Mouse (Mus musculus): ENCODE results near the gene Car9. TPM values are rescaled to one million over a fixed set of nuclear protein-coding genes. Genes with fewer than 3 reads are reported as not detected.
"Not testable (repeated sequence)": the region's sequence is repeated elsewhere in the genome, so short reads cannot be mapped to it uniquely, and the experiment has no call there.

Gene Car9
- total RNA-seq, 2 experiments from 2014 or later: 0.83 to 0.84 TPM

DNA sequence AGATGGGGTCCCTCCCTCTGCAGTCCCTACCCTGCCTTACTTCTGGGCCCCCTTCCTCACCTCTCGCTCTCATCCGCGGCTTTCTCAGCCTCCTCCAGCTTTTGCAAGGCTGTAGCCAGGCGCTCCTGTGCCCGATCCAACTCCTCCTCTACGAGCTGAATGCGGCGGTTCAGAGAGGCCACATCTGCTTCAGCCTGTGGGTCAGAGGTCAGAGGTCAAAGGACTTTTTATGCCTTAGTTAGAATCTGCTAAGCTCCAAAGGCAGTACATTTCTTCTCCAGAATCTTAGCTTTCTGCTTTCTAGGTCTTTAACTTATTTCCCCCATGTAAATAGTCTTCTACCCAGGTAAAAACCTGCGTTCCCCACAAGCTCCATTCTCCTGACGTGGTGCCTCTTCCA is 12.8 kb downstream of the Car9 start:
- no peak for DNase-seq
- intact Hi-C loops (cut with DNase I): no loop called here

DNA sequence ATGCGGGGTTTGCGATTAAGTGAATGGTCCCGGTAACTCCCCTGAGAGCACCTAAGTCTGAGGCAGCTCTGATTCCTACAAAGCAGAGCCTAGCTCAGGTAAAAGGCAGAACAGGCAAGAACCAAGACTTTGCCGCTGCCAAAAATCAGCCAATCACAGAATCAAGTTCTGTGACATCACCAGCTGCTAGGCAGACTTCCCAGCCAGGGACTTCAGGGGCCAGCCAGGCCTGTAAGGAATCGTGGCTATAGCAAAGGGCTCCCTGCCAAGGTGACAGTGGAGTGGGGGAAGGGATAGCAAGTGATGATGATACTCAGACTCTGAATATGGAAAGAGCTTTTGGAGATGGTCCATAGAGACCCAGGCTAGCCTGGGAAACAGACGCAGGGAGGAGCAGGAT is 13.2 kb downstream of the Car9 start:
- DNase-seq: peak; percentile 90
- intact Hi-C loops (cut with DNase I): no loop called here

DNA sequence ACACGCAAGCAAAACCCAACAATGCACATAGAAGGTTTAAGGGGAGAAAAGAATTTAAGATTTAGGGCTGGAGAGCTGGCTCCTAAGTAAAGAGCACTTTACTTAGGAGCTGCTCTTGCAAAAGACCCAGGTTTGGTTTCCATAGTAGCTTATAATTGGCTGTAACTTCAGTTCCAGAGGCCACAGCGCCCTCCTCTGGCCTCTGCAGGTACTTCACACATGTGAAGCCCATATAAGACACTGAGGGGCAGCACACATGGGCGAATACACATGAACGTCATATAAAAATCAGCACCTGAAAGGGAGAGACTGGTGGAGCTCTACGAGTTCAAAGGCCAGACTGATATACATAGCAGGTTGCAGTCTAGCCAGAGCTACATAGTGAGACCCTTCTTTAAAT is 21.1 kb downstream of the Car9 start:
- DNase-seq: no peak
- intact Hi-C loops (cut with DNase I): no loop called here

DNA sequence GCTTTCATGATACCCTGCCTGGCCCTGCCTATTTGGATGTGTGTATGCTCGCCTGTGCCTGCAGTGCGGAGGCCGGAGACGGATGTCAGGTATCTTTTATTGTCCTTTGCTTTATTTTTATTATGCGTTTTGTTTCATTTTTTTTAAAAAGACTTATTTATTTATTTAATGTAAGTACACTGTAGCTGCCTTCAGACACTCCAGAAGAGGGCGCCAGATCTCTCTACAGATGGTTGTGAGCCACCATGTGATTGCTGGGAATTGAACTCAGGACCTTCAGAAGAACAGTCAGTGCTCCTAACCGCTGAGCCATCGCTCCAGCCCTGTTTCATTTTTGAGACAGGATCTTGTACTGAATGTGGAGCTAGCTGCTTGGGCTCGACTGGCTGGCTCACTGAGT is 21.7 kb downstream of the Car9 start:
- intact Hi-C loops (cut with DNase I): no loop called here
- no peak for DNase-seq

DNA sequence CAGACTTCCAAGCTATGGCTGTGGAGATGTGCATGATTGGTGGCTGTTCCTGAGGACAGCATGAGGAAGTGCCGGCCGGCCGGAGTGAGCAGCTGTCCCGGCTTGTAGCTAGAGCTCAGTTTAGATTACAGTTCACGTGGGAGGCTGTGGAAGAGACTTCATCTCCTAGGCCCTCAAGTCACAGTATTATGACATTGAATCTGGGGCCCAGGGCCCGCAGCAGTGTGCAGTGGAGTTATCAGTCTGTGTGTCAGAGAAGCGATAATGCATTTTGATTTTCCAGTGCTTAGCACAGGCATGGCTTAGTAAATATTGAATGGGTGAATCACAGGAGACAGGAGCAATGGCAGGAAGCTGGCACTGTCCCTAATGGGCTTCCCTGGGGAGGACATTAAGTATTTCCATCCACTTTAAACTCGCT is 23.3 kb downstream of the Car9 start:
- no peak for DNase-seq
- intact Hi-C loops (cut with DNase I): no loop called here

DNA sequence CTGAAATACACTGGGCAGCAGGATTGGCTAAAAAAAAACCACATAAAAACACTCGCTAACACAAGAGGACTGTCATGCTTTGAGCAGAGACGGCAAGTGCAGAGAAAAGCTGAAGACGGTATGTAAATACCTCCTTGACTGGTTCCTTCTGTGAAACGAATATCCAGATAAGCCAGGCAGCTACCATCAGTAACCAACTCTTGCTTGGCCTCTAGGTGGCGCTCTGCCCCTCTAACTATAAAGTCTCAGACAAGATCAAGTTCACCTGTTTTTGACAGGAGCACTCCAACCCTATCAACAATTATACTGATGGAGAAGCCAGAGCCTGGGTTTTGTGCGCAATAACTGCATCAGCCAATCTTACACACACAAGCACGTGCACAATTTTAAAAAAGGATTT is 23.8 kb downstream of the Car9 start:
- intact Hi-C loops (cut with DNase I): no loop called here
- DNase-seq: peak; percentile 71

DNA sequence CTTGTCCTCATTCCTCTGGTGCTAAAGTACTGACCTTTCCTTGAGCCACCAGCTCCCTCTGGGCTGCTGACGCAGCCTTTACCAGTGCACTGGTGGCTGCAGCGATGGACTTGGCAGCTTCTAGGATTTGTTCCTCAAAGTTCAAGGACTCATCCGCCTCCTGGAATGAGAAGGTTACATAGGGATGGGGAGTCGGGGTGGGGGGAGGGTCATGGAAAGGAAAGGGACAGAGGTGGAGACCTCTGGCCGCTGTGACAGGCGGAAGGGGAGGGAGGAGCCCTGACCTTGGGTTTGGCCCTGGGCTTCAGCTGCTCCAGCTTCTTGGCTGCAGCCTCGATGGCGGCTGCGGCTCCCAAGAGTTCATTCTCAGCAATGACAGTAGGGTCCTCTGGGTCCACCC is 26.5 kb downstream of the Car9 start:
- intact Hi-C loops (cut with DNase I): no loop called here

DNA sequence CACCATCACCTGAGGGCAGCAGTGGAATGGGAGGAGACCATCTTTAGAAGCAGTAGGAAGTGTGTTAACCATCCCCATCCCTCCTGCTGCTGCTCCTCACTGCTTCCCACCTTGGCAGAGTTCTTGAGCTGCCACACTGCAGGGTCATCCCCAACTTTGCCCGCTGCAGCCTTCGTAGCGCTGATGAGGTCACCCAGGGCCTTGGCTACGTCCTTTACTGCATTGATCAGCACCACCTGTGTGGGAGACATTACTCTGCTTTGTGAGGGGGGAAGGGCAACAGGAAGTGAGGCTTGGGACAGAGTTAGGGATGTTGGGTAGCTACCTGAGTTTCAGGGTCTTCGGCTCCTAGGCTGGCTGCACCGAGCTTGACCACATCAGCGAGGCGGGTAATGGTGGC is 28.9 kb downstream of the Car9 start:
- intact Hi-C loops (cut with DNase I): no loop called here
- no peak for DNase-seq

More for the DNA sequence above, 26.5 kb downstream of the Car9 start:
- no peak for DNase-seq

DNA sequence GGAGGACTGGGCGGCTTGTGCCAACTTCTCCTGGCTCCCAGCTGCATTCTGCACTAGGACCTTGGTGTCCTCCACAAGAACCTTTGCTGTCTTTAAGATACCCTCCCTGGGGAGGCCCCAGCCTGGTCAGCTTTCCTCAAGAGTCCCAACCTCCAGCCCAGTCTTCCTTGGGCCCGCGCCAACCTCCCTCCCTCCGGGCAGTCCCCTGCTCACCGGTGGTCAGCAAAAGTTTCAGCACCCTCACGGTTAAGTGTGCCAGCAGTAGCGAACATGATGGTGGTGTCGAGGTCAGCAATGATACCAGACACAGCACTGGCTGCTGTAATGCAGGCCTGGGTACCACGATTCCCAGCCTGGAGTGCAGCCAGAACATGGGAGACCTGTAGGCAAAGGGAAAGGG is 29.3 kb downstream of the Car9 start:
- intact Hi-C loops (cut with DNase I): no loop called here
- DNase-seq: no peak

DNA sequence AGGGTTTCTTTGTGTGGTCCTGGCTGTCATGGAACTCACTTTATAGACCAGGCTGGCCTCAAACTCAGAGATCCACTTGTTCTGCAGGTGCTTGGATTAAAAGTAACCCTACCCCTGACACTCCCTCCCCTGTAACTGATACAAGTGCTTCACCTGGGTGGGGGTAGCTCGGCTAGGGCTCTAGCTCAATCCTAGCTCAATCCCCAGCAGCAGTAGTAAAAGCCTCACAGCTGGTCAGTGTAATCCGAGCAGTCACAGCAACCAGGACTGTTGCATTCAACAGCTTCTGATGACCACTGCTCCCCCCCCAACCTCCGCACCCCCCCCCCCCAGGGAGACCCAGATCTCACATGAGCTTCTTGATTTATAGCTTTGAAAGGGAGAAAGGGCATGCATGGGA is 35.3 kb downstream of the Car9 start:
- intact Hi-C loops (cut with DNase I): no loop called here
- DNase-seq: no peak

DNA sequence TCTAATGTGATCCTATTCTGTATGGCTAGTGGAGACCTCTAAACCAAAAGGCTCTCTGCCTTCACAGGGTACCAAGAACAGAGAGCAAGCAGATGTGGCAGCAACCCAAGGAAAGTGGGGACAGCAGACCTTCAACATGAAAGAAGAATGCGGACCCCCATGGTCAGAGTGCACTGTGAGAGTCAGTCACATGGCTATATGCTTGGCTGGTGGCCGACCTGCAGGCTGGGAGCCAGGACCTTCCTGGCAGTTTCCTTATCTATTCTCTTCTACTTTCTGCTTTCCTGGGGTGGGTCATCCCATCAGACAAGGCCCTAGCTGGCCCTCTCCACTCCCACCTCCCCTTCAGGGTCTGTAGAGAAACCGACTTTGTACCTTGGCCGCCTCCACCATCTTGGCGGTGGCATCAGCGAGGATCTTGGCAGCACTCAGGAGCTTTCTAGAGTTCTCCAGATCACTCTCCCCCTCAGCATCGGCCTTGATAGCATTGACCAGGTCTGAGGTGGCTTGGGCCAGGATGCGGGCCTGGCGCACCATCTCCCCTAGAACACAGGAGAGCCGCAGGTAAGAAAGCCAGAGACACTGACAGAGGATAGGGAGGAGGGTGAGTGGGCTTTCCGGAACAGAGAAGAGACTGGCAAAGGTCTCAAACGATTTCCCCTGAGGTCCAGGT is 39.7 kb downstream of the Car9 start:
- intact Hi-C loops (cut with DNase I): no loop called here

DNA sequence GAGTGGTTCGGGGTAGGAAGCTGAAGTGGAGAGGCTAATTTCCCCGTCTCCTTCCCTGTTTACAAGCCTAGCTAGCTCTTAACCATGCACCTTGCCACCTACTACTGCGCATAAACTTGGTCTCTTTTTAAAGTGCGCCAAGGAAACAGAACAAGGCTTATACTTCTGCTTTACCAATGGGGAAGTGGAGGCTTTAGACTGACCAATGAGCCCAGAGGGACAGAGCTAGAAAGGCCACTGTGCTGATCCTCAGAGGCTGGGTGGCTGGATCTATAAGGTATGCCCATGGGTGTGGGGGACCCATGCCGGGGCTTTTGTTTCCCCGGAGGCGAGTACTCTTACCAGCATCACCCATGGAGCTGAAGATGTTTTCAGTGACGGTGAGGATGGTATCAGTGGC is 40.4 kb downstream of the Car9 start:
- no peak for DNase-seq
- intact Hi-C loops (cut with DNase I): no loop called here

More for the DNA sequence above, 39.7 kb downstream of the Car9 start:
- no peak for DNase-seq

DNA sequence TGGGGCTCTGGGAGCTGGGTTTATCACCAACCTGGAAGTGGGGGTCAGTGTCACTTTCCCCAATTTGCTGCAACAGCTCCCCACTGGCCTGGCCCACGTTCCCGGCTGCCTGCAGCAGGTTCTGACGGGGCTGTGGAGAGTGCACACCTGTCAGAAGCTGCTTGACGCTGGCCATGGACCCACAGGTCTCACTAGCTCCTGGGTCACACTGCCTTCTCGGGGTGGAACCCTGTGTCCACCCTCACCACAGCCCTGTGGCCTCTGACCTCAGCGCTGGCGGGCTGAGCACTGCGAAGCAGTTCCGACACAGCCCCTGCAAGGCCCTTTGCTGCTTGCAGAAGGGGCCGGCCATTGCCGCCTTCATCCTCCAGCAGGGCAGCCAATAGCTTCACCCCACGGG is 42.3 kb downstream of the Car9 start:
- DNase-seq: no peak
- intact Hi-C loops (cut with DNase I): no loop called here

DNA sequence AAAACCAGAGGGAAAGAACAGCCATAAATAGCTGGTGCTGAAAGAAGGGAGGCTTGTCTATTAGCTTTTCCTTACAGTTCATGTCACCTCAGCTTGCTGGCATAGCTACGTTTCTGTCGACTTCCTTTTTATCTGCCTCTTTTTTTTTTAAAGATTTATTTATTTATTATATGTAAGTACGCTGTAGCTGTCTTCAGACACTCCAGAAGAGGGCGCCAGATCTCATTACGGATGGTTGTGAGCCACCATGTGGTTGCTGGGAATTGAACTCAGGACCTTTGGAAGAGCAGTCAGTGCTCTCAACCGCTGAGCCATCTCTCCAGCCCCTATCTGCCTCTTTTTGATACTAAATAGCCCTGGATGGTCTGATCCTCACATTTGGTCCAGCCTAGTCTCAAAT is 45.1 kb downstream of the Car9 start:
- intact Hi-C loops (cut with DNase I); DNase-seq: not testable (repeated sequence)

DNA sequence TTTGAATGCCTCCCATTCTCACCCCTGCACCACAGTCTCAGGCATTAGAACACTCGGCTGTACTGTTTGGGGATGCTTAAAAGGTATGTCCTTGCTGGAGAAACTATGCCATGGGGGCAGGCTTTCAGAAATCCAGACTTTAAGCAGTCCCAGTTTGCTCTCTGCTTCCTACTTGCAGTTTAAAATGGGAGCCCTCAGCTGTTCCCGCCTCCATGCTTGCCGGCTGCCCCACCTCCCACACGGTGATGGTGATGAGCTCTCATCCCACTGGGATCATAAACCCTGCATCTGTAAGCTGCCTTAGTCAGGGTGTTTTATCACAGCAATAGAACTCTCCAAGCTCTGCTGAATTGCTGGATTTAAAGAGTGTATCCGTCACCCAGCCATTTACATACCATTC is 45.7 kb downstream of the Car9 start:
- intact Hi-C loops (cut with DNase I): no loop called here
- no peak for DNase-seq

DNA sequence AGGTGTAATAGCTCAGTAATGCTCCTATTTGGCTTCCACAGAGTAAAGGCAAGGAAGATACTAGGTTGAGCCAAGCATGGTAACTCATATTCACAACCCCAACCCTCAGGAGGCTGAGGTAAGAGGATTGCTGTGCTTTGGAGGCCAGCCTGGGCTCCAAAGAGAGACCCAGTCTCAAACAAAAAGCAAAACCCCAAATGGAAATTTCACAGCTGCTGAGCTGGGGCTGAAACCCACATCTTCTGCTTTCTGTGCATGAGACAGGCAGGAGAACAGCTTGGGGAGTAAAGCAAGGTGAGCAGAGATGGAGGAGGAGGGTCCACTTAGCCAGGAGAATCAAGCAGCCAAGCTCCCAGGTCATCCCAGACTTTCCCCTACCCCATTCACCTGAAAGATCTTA is 47.1 kb downstream of the Car9 start:
- DNase-seq: no peak
- intact Hi-C loops (cut with DNase I): no loop called here

DNA sequence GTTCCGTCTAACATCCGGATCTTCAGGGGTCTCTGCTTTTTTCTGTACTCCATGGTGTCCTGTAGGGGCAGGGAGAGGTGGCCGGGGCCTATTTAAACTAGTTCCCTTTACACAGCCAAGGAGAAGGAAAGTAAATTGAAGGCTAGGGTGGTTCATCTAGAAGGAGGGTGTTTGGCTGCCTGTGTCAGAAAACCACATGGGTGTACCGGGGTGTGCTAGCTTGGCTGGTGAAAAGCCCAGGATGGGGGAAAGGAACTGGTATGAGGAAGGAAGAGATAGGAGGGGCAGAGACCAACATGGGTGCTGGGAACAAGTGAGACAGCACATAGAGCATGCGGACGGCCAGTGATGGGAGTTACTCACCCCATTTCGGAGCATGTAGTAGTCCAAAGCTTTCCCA is 49.2 kb downstream of the Car9 start:
- DNase-seq: no peak
- intact Hi-C loops (cut with DNase I): no loop called here

DNA sequence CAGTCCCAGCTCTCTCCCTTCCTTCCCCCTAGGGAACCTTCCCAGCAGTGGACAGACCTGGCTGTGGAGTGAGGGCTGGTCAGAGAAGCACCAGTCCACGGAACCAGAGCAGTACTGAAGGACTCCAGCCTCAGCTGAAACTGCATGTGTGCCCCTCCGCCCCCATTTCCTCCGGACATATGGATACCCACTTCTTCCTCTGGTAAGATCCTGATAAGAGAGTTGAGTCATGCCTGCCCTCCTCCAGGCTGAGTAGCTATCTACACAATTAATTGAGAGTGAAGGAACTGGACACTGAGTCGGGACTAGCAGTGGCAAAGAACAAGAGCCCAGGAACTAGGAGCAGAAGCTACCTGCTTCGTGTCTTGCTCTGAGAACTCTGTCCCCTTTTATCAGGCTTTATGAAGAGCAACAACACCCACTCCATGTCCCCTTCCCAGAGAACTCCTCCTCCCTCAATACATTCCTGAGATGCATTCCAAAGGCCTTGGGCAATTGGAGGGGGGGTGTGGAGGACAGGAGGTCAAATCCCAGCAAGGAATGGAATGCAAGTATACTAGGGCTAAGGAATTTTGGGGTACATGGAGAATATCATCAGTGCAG is 51.4 kb downstream of the Car9 start:
- no peak for DNase-seq
- intact Hi-C loops (cut with DNase I): no loop called here

DNA sequence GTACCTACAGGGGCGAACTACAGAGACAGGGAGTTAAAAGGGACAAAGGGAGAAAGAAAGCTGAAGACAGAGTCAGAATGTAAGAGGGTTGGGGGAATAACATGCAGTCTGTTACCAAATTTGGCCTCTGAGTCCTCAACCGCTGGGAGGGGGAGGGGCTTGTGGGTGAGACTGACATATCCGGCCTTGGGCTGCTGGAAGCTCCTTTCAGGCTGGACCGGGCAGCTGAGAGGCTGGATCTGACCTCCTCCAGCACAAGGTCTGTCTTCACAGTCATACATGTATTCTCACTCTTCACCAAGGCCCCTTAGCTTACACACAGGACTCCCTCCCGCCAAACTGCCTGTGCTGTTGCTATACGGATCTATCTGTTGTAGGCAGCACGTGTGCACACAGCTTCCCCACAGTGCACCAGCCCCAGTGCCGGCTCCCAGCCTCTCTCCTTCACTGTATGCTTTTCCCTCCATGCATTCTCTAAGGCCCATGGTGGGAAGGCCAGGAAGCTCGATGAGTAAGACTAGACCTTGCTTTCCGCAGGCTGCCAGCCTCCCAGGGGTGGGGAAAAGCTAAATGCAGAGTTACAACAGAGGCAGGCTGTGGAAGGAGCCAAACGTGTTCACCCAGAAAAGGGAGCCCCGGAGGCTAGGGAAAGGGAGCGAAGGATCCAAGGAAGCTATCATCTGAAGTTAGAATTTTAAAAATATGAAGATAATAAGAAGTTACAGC is 52.0 kb downstream of the Car9 start:
- intact Hi-C loops (cut with DNase I): no loop called here
- DNase-seq: peak; percentile 37

DNA sequence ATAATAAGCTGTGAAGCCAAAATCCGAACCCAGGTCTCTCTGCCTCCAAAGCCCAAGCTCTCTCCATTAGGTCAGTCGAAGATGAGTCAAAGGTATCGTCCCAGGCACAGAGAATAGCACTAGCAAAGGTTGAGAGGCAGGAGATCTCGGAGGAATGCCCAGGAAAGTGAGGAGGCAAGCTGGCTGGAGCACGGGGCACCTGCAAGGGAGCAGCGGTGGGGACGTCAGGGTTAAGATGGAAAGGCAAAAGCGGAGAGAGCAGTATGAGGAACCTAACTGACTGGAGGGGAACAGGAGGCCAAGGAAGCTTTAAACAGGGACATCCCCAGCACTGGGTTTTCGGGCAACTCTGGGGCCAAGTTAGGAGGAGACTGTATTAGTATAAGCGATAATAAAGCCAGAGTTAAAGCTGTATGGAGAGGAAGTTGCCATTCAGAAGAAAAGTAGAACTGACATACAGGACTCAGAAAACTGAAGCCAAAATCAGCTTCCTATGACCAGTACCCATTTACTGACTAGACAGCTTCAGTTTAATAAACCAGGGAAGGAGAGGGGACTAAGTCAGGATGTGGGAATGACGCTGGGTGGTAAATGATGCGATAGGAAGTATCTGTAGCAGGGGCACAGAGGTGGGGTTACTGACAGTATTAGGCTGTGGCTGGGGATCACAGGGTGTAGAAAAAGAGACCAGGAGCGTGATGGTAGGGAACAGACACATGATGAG is 52.9 kb downstream of the Car9 start:
- intact Hi-C loops (cut with DNase I): no loop called here
- DNase-seq: no peak

DNA sequence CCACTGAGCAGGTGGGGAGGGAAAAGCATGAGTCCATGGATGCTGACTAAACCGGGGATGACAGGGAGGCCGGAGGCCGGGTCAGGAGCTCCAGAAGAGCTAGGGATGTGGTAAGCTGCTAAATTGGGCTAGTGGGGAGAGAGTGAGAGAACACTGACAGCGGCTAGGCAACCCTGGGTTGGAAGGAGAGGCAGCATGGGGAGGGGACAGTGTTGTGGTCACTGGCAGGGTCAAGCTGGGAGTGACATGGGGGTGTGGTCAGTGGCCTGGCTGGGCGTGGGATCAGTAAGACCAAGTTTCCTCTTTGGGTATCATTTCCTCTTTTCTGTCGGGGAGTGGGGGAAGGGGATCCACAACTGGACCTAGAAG is 53.5 kb downstream of the Car9 start:
- intact Hi-C loops (cut with DNase I): no loop called here
- DNase-seq: no peak

DNA sequence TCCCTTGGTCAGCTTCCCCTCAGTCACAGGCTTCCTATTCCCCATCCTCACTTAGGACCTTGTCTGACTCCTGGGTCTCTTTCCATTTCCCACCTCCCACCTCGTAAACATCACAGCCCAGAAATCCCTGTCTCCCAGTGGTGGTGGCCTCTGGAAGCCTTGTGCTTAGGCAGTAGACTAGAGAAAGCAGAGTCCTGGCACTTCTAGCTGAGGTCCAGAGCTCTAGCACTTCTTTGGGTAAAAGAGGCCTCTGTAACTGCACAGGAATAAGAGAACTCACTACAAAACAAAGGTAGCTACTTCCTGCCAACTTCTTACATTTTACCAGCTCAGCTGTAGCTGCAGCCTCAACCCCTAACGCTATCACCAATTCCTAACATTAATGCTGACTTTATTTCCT is 54.2 kb downstream of the Car9 start:
- no peak for DNase-seq
- intact Hi-C loops (cut with DNase I): no loop called here

Data from left cerebral cortex, postnatal 4 days (tissue).